Mouse (Mus musculus): ENCODE measurements around the gene Jarid2.
"Not testable (repeated sequence)": the region's sequence is repeated elsewhere in the genome, so short reads cannot be mapped to it uniquely, and the experiment has no call there.

The Jarid2 gene

DNA sequence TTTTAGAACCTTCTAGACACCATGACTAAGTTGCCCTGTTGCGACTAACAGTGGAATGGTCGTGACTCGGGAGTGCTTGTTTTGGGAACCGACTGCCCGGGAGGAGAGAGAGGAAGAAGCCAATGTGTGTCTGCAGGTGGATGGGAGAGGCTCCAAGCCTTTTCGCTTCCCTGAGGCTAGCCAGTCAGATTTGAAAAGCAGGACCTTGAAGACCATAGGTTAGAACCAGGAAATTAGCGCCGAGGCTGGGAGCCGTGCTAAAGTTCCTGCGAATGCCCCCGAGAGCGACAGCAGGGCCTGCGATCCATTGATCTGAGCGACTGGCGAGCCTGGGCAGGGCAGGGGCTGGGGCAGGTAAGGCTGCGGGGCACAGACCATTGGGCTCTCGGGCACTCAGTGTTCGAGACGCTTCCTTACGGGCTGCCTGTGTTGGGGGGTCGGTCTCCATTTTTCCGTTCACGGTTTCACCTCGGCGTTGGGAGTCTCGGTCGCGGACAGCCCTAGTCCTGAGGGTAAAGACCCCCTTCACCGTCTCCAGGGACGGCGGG, at the start of gene Jarid2:
Gene Jarid2 (plus strand): TSS at position 51 of the 548 bp plus-strand sequence.
- in situ Hi-C loops (cut with MseI, MboI), result no loop called here

DNA sequence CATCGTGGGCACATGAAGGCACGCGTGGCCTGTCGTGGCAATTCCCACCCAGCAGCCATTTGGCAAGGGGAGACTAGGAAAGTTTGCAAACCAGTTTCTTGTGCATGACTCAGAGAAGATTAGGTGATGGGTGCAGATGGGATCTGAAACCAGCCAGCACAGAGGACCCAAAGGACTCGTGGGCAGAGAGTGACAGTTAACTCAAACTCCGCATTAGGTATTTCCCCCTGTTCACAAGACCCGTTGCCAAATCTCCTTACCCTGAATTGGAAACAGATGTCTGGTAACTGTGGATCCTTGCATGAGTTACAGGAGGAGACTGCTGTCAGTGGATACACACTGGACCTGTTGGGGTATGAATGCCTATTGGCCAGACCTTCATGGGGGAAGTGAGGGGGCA, 48.2 kb upstream of the Jarid2 start:
- in situ Hi-C loops (cut with MseI, MboI), result no loop called here

- in situ Hi-C loops (cut with MseI, MboI), result no loop called here
Measured at GRCm38 (mm10) chr13:44688140-44688539, 41.1 kb upstream of the Jarid2 start.

- in situ Hi-C loops (cut with MseI, MboI), result no loop called here
Measured at GRCm38 (mm10) chr13:44697628-44698027, 31.6 kb upstream of the Jarid2 start.

DNA sequence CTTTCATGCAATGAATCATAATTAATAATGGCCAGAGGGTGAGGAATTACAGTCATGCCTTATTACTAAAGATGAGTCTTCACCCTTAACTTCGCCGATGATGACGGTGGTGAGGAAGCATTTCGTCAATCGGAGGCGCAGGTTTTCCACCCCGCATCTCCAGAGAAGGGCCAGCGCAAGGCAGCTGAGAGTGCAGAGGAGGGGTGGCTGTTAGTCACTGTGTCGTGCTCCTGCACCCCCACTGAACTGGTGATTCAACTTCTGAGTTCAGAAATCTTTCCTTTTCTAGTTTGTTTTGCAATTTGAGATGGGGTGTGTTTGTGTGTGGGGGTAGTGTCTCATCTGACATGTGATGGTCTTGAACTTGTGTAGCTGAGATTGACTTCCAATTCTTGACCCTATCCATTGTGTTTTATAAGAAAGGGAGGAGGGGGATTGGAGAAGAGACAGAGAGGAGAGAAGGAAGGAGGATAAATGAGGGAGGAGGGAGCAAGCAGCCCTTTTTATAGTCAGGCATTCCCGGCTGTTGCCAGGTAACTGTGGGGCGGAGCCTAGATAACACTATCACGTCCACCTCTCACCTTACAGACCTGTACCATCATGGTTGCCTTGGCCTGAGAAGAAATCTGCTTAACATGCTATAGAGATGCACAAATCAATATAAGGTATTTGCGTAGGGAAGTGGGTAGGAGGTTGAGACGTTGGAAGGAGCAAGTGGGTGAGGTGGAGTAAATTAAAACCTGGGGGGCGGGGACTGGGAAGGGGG, 25.1 kb upstream of the Jarid2 start:
- in situ Hi-C loops (cut with MseI, MboI), result no loop called here

DNA sequence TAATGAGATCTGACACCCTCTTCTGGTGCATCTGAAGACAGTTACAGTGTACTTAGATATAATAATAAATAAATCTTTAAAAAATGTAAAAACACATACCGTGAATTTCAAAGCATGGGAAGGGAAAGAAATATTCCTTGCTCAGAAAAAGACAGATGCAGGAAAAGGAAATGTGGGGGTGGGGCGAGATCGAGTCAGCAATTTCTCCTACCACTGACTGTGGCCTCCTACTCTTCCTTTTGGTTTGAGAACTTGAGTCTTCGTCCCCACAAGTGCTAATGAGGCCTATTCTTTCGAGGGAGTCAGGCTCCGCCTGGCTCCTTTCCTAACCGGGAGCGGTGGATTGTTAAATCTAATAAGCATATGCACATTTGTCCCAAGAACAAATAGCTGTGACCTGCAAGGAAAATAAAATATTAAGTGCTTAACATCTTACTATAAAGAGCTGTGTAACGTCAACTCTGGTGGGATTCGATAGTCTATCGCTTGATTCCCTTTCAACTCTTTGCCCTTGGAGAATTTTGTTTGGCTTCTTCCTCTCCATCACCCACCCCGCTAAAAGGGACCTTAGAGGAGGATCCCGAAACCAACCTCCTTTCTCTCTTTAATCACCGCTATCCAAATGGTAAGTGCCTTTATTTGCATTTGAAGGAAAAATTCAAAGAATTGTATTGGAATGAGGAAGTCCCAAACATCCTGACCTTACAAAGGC, 24.1 kb upstream of the Jarid2 start:
- in situ Hi-C loops (cut with MseI, MboI), result no loop called here

DNA sequence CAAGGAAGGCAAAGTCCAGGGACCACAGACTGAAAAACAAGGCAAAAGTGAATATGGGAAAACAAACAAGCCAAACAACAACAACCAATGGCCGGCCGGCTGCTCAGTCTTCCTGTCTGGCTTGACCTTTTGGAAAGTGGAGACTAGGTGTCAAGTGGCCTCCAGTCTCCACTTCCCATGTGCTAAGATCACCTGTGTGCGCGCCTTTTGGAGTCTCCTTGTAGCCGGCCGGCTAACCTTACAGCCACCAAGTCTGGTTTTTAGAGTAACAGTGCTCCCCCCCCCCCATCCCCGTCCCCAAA, 23.6 kb upstream of the Jarid2 start:
- in situ Hi-C loops (cut with MseI, MboI), result no loop called here

DNA sequence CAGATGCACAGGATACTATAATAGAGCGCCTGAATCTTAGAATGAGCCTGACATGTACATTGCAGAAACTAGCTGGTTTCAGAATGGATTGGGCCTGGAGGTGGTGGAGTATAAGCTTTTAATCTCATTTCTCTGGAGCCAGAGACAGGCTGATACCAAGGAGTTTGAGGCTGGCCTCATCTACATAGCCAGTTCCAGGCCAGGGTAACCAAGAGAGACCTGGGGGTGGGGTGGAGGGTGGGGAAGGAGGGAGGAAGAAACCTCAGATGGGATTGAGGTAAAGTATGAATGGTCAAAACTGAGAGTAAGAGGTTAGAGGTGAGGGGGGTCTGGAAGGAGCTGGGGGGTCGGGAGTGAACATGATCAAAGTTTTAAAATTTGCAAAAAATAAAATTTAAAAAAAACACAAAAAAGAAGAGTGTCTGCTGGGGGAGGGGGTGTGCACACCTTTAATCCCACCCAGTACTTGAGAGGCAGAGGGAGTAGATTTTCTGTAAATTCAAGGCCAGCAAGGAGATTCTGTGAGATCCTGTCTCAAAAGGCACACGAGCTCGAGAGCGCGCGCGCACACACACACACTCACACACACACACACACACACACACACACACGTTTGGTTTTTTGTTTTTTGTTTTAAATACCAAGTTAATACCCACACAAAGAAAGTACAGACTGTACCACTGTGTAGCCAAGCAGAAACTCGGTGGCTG, 22.9 kb upstream of the Jarid2 start:
- in situ Hi-C loops (cut with MseI, MboI), result no loop called here

DNA sequence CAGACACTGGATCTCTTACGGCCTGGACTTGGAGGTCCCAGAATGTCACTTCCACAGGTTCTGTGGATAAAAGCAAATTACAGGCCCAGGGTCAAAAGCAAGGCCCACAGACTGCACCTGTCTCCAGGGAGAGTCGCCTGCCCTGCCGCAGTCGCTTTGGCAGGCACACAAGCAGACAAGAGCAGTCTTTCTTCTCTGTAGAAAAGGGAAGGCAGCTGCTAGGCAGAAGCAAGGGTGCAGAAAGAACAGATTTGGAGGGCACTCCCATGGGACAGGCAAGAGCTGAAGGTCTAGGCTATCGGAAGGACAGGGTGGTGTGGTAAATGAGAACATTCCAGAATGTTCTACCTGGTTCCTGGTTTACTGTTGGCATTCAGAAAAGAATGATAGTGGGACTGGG, 22.1 kb upstream of the Jarid2 start:
- in situ Hi-C loops (cut with MseI, MboI), result no loop called here

- in situ Hi-C loops (cut with MseI, MboI), result no loop called here
Measured at GRCm38 (mm10) chr13:44708336-44709017, 20.8 kb upstream of the Jarid2 start.

- in situ Hi-C loops (cut with MseI, MboI), result no loop called here
Measured at GRCm38 (mm10) chr13:44709747-44710480, 19.4 kb upstream of the Jarid2 start.

DNA sequence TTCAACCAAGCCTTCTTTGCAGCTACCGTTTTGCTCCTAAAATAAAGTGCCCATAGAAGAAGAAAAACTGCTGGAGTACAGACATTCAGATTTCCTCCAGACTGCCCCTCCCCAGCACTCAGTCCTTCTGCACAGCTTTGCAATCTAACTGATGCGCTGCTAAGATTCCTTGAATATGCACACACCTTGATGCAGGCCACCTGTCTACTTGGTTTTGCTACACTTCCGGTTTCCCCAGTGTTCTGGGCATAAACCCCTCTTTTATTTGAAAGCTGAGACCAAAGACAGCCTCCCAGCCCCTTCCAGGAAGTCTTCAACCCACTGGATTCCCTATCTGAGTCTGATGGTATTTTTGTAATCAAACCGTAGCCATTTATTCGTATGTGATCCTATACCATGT, 18.2 kb upstream of the Jarid2 start:
- in situ Hi-C loops (cut with MseI, MboI), result no loop called here

DNA sequence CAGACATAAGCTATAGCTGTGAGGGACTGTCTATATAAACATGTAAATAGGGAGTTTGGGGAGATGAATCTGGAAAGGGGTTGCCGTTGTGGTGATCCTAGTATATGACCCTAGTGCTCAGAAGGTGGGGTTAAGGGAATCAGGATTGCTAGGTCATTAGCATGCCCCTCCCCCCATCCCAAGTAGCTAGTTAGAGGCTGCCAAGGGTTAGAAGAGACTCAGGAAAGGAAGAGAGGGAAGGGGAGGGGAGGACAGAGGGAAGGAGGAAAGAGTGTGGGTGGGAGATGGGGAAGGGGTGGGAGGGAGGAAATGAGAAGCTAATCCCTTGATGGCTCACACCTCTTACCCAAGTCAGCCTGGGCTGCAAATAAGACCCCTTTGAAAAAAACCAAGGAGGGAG, 17.4 kb upstream of the Jarid2 start:
- in situ Hi-C loops (cut with MseI, MboI), result no loop called here

- in situ Hi-C loops (cut with MseI, MboI), result no loop called here
Measured at GRCm38 (mm10) chr13:44715187-44715885, 13.9 kb upstream of the Jarid2 start.

DNA sequence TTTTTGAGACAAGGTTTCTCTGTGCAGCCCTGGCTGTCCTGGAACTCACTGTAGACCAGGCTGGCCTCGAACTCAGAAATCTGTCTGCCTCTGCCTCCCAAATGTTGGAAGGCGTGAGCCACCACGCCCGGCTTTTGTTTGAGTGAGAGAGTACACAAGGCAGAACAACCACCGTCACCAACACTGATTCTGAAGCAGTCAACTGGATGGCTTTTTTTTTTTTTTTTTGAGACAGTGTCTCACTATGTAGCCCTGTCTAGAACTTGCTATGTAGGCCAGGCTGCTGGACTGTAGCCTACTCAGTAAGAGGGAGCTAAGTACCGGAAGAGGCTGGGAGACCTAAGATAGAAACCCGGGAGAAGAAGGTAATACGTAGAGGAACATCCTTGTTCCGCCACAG, 11.4 kb upstream of the Jarid2 start:
- in situ Hi-C loops (cut with MseI, MboI), result no loop called here

- in situ Hi-C loops (cut with MseI, MboI), result not testable (repeated sequence)
Measured at GRCm38 (mm10) chr13:44718465-44718864, 10.8 kb upstream of the Jarid2 start.

GRCm38 (mm10) chr13:44720094-44720493, 9.2 kb upstream of the Jarid2 start:
- in situ Hi-C loops (cut with MseI, MboI), result no loop called here

- in situ Hi-C loops (cut with MseI, MboI), result no loop called here
Measured at GRCm38 (mm10) chr13:44721891-44722547, 7.3 kb upstream of the Jarid2 start.

DNA sequence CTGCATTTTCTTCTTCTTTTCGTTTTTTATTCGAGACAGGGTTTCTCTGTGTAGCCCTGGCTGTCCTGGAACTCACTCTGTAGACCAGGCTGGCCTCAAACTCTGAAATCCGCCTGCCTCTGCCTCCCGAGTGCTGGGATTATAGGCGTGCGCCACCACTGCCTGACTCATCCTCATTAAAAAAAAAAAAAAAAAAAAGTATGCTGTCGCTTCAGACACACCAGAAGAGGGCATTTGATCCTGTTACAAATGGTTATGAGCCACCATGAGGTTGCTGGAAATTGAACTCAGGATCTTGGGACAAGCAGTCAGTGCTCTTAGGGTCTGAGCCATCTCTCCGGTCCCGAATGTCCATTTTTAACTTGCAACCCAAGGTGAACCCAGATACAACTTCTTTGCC, 5.8 kb upstream of the Jarid2 start:
- in situ Hi-C loops (cut with MseI, MboI), result not testable (repeated sequence)
